ENCODE assay signal across 27 mouse cellular contexts in the genomic region with DNA sequence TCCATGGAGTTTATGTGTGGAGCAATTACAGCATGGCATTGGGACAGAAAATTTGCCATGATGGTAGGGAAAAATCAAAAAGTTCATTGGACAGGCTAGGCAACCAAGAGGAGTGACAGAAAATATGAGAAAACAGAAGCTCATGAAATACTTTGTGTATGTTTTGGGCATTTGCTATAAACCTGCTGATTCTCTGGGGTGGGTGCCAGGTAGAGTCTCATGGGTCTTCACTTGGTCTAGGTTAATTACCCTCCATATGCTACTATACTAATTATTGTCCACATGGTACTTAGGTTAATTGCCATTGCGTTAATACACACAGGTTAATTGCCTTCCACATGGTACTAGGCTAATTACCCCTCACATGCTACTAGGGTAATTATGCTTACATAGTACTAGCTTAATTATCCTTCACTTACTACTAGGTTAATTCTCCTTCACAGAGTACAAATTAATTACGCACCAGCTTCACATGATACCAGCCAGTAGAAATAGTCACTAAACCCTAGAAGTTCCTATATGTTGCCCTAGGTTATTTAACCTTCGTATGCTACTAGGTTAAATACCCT.
DNase-seq lines count a peak whose midpoint lies in the region; ATAC-seq and TF ChIP-seq lines count a peak whose summit lies in the region.
"Had no signal": no experiment of that assay in that cellular context is flagged by ENCODE, and none has a peak within 500 bp of the region (broad histone marks: within the 10 kb centered on the region; RNA-seq: fewer than 3 reads in every experiment).

No protein-coding gene starts in this region.

- no peaks in the 10 kb centered on the region for H3K36me3 ChIP-seq in forebrain, embryonic 11.5 days (ENCODE audit: control insufficient read depth, insufficient read depth, low read length)
- H3K36me3 ChIP-seq in forebrain, embryonic 10.5 days (replicated peaks): no peaks in the 10 kb centered on the region
- H3K36me3 ChIP-seq in hindbrain, embryonic 15.5 days: no peaks in the 10 kb centered on the region
- H3K36me3 ChIP-seq in hindbrain, embryonic 13.5 days: no peaks in the 10 kb centered on the region
- no peaks in the 10 kb centered on the region for H3K36me3 ChIP-seq in neural tube, embryonic 13.5 days
- H3K36me3 ChIP-seq in neural tube, embryonic 15.5 days: no peaks in the 10 kb centered on the region
- H3K36me3 ChIP-seq in heart, adult 2 months (ENCODE audit: control insufficient read depth, insufficient read depth, low read length): no peaks in the 10 kb centered on the region
- H3K36me3 ChIP-seq: embryonic facial prominence, embryonic 12.5 days; heart, embryonic 10.5 days; heart, embryonic 15.5 days had no signal

- H3K79me2 ChIP-seq in heart, adult 2 months (replicated peaks; ENCODE audit: control insufficient read depth, insufficient read depth, low read length): no peaks in the 10 kb centered on the region

- H3K4me1 ChIP-seq in forebrain, embryonic 11.5 days (replicated peaks; ENCODE audit: control insufficient read depth, insufficient read depth, low read length): no peaks in the 10 kb centered on the region
- no peaks in the 10 kb centered on the region for H3K4me1 ChIP-seq in forebrain, embryonic 10.5 days
- no peaks in the 10 kb centered on the region for H3K4me1 ChIP-seq in hindbrain, embryonic 15.5 days (replicated peaks)
- no peaks in the 10 kb centered on the region for H3K4me1 ChIP-seq in hindbrain, embryonic 13.5 days (replicated peaks)
- no peaks in the 10 kb centered on the region for H3K4me1 ChIP-seq in neural tube, embryonic 13.5 days (replicated peaks)
- no peaks in the 10 kb centered on the region for H3K4me1 ChIP-seq in neural tube, embryonic 15.5 days
- no peaks in the 10 kb centered on the region for H3K4me1 ChIP-seq in heart, adult 2 months (ENCODE audit: control insufficient read depth, insufficient read depth, low read length)
- H3K4me1 ChIP-seq: embryonic facial prominence, embryonic 12.5 days; heart, embryonic 10.5 days; heart, embryonic 15.5 days had no signal

- intact Hi-C loops in heart, adult 2 months (cut with DNase I): no loop called here

- no peak for TF ChIP-seq CTCF in heart, adult 2 months (IDR thresholded peaks at IDR 0.05)

- TF ChIP-seq POLR2A in heart, adult 2 months (IDR thresholded peaks at IDR 0.05; ENCODE audit: insufficient read depth, low read depth, low read length): no peak

- 0 out of 2 replicates have a peak, but pooled peaks have one; percentile 15 for ATAC-seq in forebrain, embryonic 11.5 days (replicated peaks; ENCODE audit: low FRiP score)
- ATAC-seq in hindbrain, embryonic 15.5 days (ENCODE audit: low FRiP score, low read depth): peak; percentile 65; the same call in 1 of the 2 replicates
- no peak for ATAC-seq in hindbrain, embryonic 13.5 days (ENCODE audit: low FRiP score)
- ATAC-seq in neural tube, embryonic 13.5 days (ENCODE audit: low read depth): peak; percentile 32; the same call in 1 of the 2 replicates
- no peak; the same call in 1 of the 2 replicates for ATAC-seq in neural tube, embryonic 15.5 days (ENCODE audit: low FRiP score)
- ATAC-seq: CD4-positive, CD25-positive, alpha-beta regulatory T cell, adult 4 months; intestine, postnatal 0 days had no signal

- no peaks in the 10 kb centered on the region for H3K27me3 ChIP-seq in forebrain, embryonic 11.5 days (ENCODE audit: control insufficient read depth, insufficient read depth, low read length)
- H3K27me3 ChIP-seq in forebrain, embryonic 10.5 days (ENCODE audit: poor library complexity, severe bottlenecking): no peaks in the 10 kb centered on the region
- no peaks in the 10 kb centered on the region for H3K27me3 ChIP-seq in hindbrain, embryonic 15.5 days
- no peaks in the 10 kb centered on the region for H3K27me3 ChIP-seq in hindbrain, embryonic 13.5 days
- H3K27me3 ChIP-seq in neural tube, embryonic 13.5 days: no peaks in the 10 kb centered on the region
- H3K27me3 ChIP-seq in neural tube, embryonic 15.5 days (replicated peaks): no peaks in the 10 kb centered on the region
- H3K27me3 ChIP-seq in heart, adult 2 months (ENCODE audit: control insufficient read depth, insufficient read depth, low read length): no peaks in the 10 kb centered on the region
- H3K27me3 ChIP-seq: embryonic facial prominence, embryonic 12.5 days; heart, embryonic 15.5 days had no signal

- 86% methylated on average over 3 of the region's 3 CpGs for WGBS in forebrain, embryonic 11.5 days
- WGBS in forebrain, embryonic 10.5 days: 85% methylated on average over 3 of the region's 3 CpGs
- 78% methylated on average over 3 of the region's 3 CpGs for WGBS in hindbrain, embryonic 15.5 days
- 80% methylated on average over 3 of the region's 3 CpGs for WGBS in hindbrain, embryonic 13.5 days
- 66% methylated on average over 3 of the region's 3 CpGs for WGBS in neural tube, embryonic 13.5 days
- 53% methylated on average over 3 of the region's 3 CpGs for WGBS in neural tube, embryonic 15.5 days
- 73% methylated on average over 3 of the region's 3 CpGs for WGBS in heart, adult 2 months

- H3K27ac ChIP-seq in forebrain, embryonic 11.5 days (ENCODE audit: low read depth, low read length): no peak overlapping the region
- H3K27ac ChIP-seq in forebrain, embryonic 10.5 days: no peak overlapping the region
- no peak overlapping the region for H3K27ac ChIP-seq in hindbrain, embryonic 15.5 days (replicated peaks)
- no peak overlapping the region for H3K27ac ChIP-seq in hindbrain, embryonic 13.5 days
- no peak overlapping the region for H3K27ac ChIP-seq in neural tube, embryonic 13.5 days (replicated peaks)
- no peak overlapping the region for H3K27ac ChIP-seq in neural tube, embryonic 15.5 days (replicated peaks)
- no peak overlapping the region for H3K27ac ChIP-seq in heart, adult 2 months
- H3K27ac ChIP-seq: embryonic facial prominence, embryonic 12.5 days; heart, embryonic 10.5 days; heart, embryonic 15.5 days; liver, embryonic 14.5 days; macrophage had no signal

- H3K4me3 ChIP-seq in forebrain, embryonic 11.5 days (ENCODE audit: low read depth, low read length): no peak overlapping the region
- H3K4me3 ChIP-seq in forebrain, embryonic 10.5 days: no peak overlapping the region
- H3K4me3 ChIP-seq in hindbrain, embryonic 15.5 days: no peak overlapping the region
- no peak overlapping the region for H3K4me3 ChIP-seq in hindbrain, embryonic 13.5 days
- no peak overlapping the region for H3K4me3 ChIP-seq in neural tube, embryonic 13.5 days
- H3K4me3 ChIP-seq in neural tube, embryonic 15.5 days (replicated peaks): no peak overlapping the region
- H3K4me3 ChIP-seq in heart, adult 2 months: no peak overlapping the region
- H3K4me3 ChIP-seq: embryonic facial prominence, embryonic 12.5 days; erythroblast, embryonic 14.5 days; heart, embryonic 10.5 days; heart, embryonic 15.5 days had no signal

- H3K4me2 ChIP-seq in forebrain, embryonic 11.5 days (ENCODE audit: low read depth, low read length, severe bottlenecking): no peak overlapping the region
- H3K4me2 ChIP-seq in hindbrain, embryonic 15.5 days: no peak overlapping the region
- no peak overlapping the region for H3K4me2 ChIP-seq in hindbrain, embryonic 13.5 days
- no peak overlapping the region for H3K4me2 ChIP-seq in neural tube, embryonic 13.5 days
- no peak overlapping the region for H3K4me2 ChIP-seq in neural tube, embryonic 15.5 days
- H3K4me2 ChIP-seq: embryonic facial prominence, embryonic 12.5 days; heart, embryonic 15.5 days had no signal

- no peak for TF ChIP-seq EP300 in heart, adult 2 months (IDR thresholded peaks at IDR 0.05; ENCODE audit: insufficient read depth, low read depth, low read length)

- H3K9ac ChIP-seq in forebrain, embryonic 11.5 days (ENCODE audit: low read length): no peak overlapping the region
- H3K9ac ChIP-seq in hindbrain, embryonic 15.5 days: no peak overlapping the region
- H3K9ac ChIP-seq in hindbrain, embryonic 13.5 days: no peak overlapping the region
- no peak overlapping the region for H3K9ac ChIP-seq in neural tube, embryonic 13.5 days
- no peak overlapping the region for H3K9ac ChIP-seq in neural tube, embryonic 15.5 days (replicated peaks)
- no peak overlapping the region for H3K9ac ChIP-seq in heart, adult 2 months (ENCODE audit: low read depth, low read length)
- H3K9ac ChIP-seq: embryonic facial prominence, embryonic 12.5 days; heart, embryonic 15.5 days; liver, embryonic 14.5 days had no signal

- H3K9me3 ChIP-seq in forebrain, embryonic 11.5 days (ENCODE audit: control insufficient read depth, low read length): no peaks in the 10 kb centered on the region
- H3K9me3 ChIP-seq in forebrain, embryonic 10.5 days: no peaks in the 10 kb centered on the region
- no peaks in the 10 kb centered on the region for H3K9me3 ChIP-seq in hindbrain, embryonic 15.5 days
- no peaks in the 10 kb centered on the region for H3K9me3 ChIP-seq in hindbrain, embryonic 13.5 days
- no peaks in the 10 kb centered on the region for H3K9me3 ChIP-seq in neural tube, embryonic 13.5 days
- H3K9me3 ChIP-seq in neural tube, embryonic 15.5 days (replicated peaks): no peaks in the 10 kb centered on the region
- H3K9me3 ChIP-seq: embryonic facial prominence, embryonic 12.5 days; heart, embryonic 10.5 days; heart, embryonic 15.5 days had no signal

- no peak for DNase-seq in forebrain, embryonic 11.5 days (ENCODE audit: low spot score)
- no peak for DNase-seq in forebrain, embryonic 10.5 days (ENCODE audit: extremely low spot score, low spot score)
- no peak for DNase-seq in heart, adult 2 months
- DNase-seq: adrenal gland, postnatal 14 days; cerebellum, adult 11-12 months; cerebellum, postnatal 36 days; gastrocnemius, postnatal 14 days; kidney, adult 9 months; kidney, postnatal 10 days; layer of hippocampus, postnatal 36 days; liver; lung, adult 2 months; lung, postnatal 10 days; midbrain, embryonic 14.5 days; thymus, postnatal 4 days had no signal

Comparison
In these comparisons a context has a peak if more than half of its experiments do, and no peak if none do; other contexts are left out.
1. ATAC-seq: peak in forebrain, embryonic 11.5 days (single experiment), hindbrain, embryonic 15.5 days (single experiment) and neural tube, embryonic 13.5 days (single experiment); none in hindbrain, embryonic 13.5 days (single experiment) and neural tube, embryonic 15.5 days (single experiment).